Mouse (Mus musculus): ENCODE measurements around the gene Denr. TPM values are rescaled to one million over a fixed set of nuclear protein-coding genes. Genes with fewer than 3 reads are reported as not detected.

Denr gene
- polyA plus RNA-seq, 1 experiment from 2014 or later: 112 TPM

DNA sequence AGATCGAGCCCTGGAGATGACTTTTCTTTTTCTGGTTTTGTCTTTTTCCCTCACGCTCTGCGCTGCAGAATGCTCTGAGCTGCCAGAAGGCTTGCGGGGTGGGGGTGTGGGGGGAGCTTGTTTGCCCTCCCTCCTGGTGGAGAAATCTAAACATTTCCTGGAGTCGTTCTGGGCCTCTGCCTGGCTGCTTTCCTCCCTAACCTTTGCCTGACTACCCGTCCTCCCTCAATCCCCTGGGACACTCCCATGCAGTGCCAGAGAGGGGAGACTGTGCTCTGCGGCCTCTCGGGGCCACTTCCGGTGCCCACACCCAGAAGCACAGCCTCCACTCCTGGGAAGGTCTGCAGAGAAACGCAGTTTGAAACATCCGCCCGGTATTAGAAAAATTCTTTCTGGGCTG lies 27.0 kb upstream of the Denr start, which contains the start of gene Hcar1:
TSS of gene Hcar1 (minus strand) at position 93 of the 400 bp plus-strand sequence.
- Histone ChIP-seq H3K27ac (ENCODE audit: low read depth, low read length) (no peak within 1 kb of the TSS), H3K4me3 (ENCODE audit: low read length) (no peak within 1 kb of the TSS), H3K36me3 (ENCODE audit: control insufficient read depth, insufficient read depth, low read length) (no peaks in the 10 kb centered on the region), H3K4me2 (ENCODE audit: low read length) (peak within 1 kb of the TSS; percentile 7; the same call in 1 of the 2 replicates), H3K4me1 (ENCODE audit: control insufficient read depth, insufficient read depth, low read depth, low read length) (no peaks in the 10 kb centered on the region), H3K9ac (ENCODE audit: low read depth, low read length) (no peak within 1 kb of the TSS), H3K27me3 (replicated peaks; ENCODE audit: control insufficient read depth, insufficient read depth, low read length) (no peaks in the 10 kb centered on the region), H3K9me3 (ENCODE audit: control insufficient read depth, low read length) (no peaks in the 10 kb centered on the region)
- ATAC-seq: no peak
- WGBS: 68% methylated on average over 12 of the region's 12 CpGs

DNA sequence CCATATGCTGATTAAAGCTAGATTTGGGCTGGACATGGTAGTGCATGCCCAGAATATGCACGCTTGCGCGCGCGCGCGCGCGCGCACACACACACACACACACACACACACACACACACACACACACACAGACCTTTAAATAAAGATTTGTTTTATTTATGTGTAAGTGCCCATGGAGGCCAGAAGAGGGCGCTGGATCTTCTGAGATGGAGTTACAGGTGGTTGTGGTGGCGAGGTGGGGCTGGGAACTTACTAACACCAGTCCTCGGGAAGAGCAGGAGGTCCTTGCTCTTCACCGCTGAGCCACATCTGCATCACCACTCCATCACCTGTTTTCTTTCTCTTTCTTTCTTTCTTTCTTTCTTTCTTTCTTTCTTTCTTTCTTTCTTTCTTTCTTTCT lies 26.2 kb upstream of the Denr start:
- Histone ChIP-seq H3K36me3 (ENCODE audit: control insufficient read depth, insufficient read depth, low read length) (no peaks in the 10 kb centered on the region), H3K4me2 (ENCODE audit: low read length) (no peak overlapping the region), H3K9ac (ENCODE audit: low read depth, low read length) (no peak overlapping the region), H3K27ac (ENCODE audit: low read depth, low read length) (no peak overlapping the region), H3K4me3 (ENCODE audit: low read length) (no peak overlapping the region), H3K4me1 (ENCODE audit: control insufficient read depth, insufficient read depth, low read depth, low read length) (no peaks in the 10 kb centered on the region), H3K27me3 (replicated peaks; ENCODE audit: control insufficient read depth, insufficient read depth, low read length) (no peaks in the 10 kb centered on the region), H3K9me3 (ENCODE audit: control insufficient read depth, low read length) (no peaks in the 10 kb centered on the region)
- 84% methylated on average over 14 of the region's 14 CpGs for WGBS
- no peak for ATAC-seq

DNA sequence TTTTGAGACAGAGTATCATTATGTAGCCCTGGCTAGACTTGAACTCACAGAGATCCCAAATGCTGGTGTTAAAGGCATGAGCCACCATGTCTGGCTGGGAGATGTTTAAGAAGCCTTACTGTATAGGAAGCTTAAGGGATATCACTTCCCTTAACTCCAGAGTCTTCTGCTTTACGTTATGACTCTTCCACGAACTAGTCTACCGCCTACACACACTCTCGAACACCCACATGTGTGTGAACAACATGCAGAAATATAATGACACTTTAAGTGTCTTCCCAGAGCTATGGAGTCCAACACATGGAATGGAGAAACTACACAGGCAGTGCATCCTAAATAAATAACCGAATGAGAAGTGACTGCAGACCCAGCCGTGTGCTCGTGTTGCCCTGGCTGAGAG lies 23.1 kb upstream of the Denr start:
- no peak for ATAC-seq
- no peak overlapping the region for H3K27ac ChIP-seq (ENCODE audit: low read depth, low read length)
- H3K4me1 ChIP-seq (ENCODE audit: control insufficient read depth, insufficient read depth, low read depth, low read length): no peaks in the 10 kb centered on the region

DNA sequence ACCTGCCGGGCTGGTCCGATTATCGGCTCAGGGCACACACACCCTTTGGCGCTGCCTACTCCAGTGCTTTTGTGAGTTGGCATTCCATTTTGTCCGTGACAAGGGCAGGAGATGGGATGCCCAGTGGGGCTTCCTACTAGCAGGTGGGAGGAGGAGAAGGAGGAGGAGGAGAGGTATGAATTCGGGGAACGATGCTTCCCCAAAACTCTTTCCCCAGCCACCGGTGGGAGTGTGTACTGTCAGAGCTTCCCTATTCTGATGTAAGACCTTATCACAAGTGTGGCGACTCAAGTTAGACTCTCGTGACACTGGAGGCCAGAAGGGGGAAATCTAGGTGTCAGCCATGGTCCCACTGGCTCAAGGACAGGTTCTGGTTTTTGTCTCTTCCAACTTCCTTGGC lies 22.6 kb upstream of the Denr start:
- no peak overlapping the region for H3K9ac ChIP-seq (ENCODE audit: low read depth, low read length)
- no peaks in the 10 kb centered on the region for H3K9me3 ChIP-seq (ENCODE audit: control insufficient read depth, low read length)
- H3K4me2 ChIP-seq (ENCODE audit: low read length): no peak overlapping the region
- H3K36me3 ChIP-seq (ENCODE audit: control insufficient read depth, insufficient read depth, low read length): no peaks in the 10 kb centered on the region
- H3K27ac ChIP-seq (ENCODE audit: low read depth, low read length): no peak overlapping the region
- no peaks in the 10 kb centered on the region for H3K4me1 ChIP-seq (ENCODE audit: control insufficient read depth, insufficient read depth, low read depth, low read length)
- no peak overlapping the region for H3K4me3 ChIP-seq (ENCODE audit: low read length)
- no peaks in the 10 kb centered on the region for H3K27me3 ChIP-seq (replicated peaks; ENCODE audit: control insufficient read depth, insufficient read depth, low read length)
- ATAC-seq: no peak
- 82% methylated on average over 10 of the region's 10 CpGs for WGBS

More for the DNA sequence above, 23.1 kb upstream of the Denr start:
- WGBS: 84% methylated on average over 7 of the region's 7 CpGs
- H3K4me3 ChIP-seq (ENCODE audit: low read length): no peak overlapping the region
- no peak overlapping the region for H3K9ac ChIP-seq (ENCODE audit: low read depth, low read length)
- H3K9me3 ChIP-seq (ENCODE audit: control insufficient read depth, low read length): no peaks in the 10 kb centered on the region
- H3K36me3 ChIP-seq (ENCODE audit: control insufficient read depth, insufficient read depth, low read length): no peaks in the 10 kb centered on the region
- H3K27me3 ChIP-seq (replicated peaks; ENCODE audit: control insufficient read depth, insufficient read depth, low read length): no peaks in the 10 kb centered on the region
- no peak overlapping the region for H3K4me2 ChIP-seq (ENCODE audit: low read length)

DNA sequence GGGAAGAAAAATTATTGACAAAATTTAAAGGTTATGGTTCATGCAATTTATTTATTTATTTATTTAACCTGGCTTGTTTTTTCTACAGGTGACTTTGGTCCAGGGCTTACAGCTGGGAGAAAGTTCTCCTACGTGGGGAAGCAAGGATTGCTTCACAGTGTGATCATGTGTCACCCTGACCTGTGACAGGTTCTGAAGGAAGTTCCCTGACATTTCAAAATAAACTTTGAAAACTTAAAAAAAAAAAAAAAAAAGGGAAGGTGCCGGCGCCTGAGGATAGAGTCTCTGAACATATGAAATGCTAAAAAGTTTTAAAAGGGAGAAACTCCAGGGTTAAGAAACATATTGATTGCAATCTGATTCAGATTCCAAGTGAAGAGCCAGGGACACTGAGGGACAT lies 20.6 kb upstream of the Denr start:
- H3K36me3 ChIP-seq (ENCODE audit: control insufficient read depth, insufficient read depth, low read length): no peaks in the 10 kb centered on the region
- no peaks in the 10 kb centered on the region for H3K4me1 ChIP-seq (ENCODE audit: control insufficient read depth, insufficient read depth, low read depth, low read length)
- no peak overlapping the region for H3K4me2 ChIP-seq (ENCODE audit: low read length)
- no peak overlapping the region for H3K4me3 ChIP-seq (ENCODE audit: low read length)
- ATAC-seq: no peak
- no peak overlapping the region for H3K9ac ChIP-seq (ENCODE audit: low read depth, low read length)
- no peaks in the 10 kb centered on the region for H3K9me3 ChIP-seq (ENCODE audit: control insufficient read depth, low read length)
- no peaks in the 10 kb centered on the region for H3K27me3 ChIP-seq (replicated peaks; ENCODE audit: control insufficient read depth, insufficient read depth, low read length)
- H3K27ac ChIP-seq (ENCODE audit: low read depth, low read length): no peak overlapping the region
- 85% methylated on average over 3 of the region's 3 CpGs for WGBS

DNA sequence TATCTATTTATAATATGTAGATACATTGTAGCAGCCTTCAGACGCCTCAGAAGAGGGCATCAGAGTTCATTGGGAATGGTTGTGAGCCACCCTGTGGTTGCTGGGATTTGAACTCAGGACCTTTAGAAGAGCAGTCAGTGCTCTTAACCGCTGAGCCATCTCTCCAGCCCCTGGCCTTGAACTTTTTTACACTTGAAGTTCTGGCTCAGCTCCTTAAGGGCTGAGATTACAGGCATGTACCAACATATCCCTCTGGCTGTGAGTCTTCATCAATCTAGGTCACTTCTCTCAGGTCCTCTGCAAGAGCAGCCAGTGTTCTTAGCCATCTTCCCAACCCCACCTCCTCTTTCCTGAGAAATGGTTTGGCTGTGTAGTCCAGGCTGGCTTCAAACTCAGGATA lies 16.7 kb upstream of the Denr start:
- no peak overlapping the region for H3K4me3 ChIP-seq (ENCODE audit: low read length)
- no peaks in the 10 kb centered on the region for H3K9me3 ChIP-seq (ENCODE audit: control insufficient read depth, low read length)
- H3K4me1 ChIP-seq (ENCODE audit: control insufficient read depth, insufficient read depth, low read depth, low read length): no peaks in the 10 kb centered on the region
- H3K27me3 ChIP-seq (replicated peaks; ENCODE audit: control insufficient read depth, insufficient read depth, low read length): no peaks in the 10 kb centered on the region
- H3K9ac ChIP-seq (ENCODE audit: low read depth, low read length): no peak overlapping the region
- H3K36me3 ChIP-seq (ENCODE audit: control insufficient read depth, insufficient read depth, low read length): no peaks in the 10 kb centered on the region
- H3K27ac ChIP-seq (ENCODE audit: low read depth, low read length): no peak overlapping the region
- no peak for ATAC-seq
- no peak overlapping the region for H3K4me2 ChIP-seq (ENCODE audit: low read length)
- WGBS: 75% methylated on average over 2 of the region's 2 CpGs

DNA sequence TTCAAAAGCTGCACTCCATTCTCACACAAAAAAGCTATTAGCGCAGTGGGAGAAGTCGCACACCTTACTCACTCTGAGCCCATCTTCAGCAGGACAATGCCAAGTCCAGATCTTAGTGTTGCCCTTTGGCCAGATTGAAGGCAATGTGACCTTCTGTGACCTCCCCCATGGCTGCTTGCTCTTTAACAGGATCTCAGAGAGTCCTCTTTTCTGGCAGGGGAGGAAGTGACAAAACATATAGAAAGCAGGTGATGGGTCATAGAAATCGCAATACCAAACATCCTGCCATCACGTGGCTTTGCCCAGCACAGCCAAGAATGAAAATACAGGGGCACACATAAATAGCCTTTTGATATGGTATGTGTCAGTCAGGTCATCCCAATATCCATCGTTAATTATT lies 16.0 kb upstream of the Denr start:
- Histone ChIP-seq H3K9ac (ENCODE audit: low read depth, low read length) (no peak overlapping the region), H3K9me3 (ENCODE audit: control insufficient read depth, low read length) (no peaks in the 10 kb centered on the region), H3K4me3 (ENCODE audit: low read length) (no peak overlapping the region), H3K4me1 (ENCODE audit: control insufficient read depth, insufficient read depth, low read depth, low read length) (no peaks in the 10 kb centered on the region), H3K27me3 (replicated peaks; ENCODE audit: control insufficient read depth, insufficient read depth, low read length) (no peaks in the 10 kb centered on the region), H3K4me2 (ENCODE audit: low read length) (no peak overlapping the region), H3K27ac (ENCODE audit: low read depth, low read length) (no peak overlapping the region), H3K36me3 (ENCODE audit: control insufficient read depth, insufficient read depth, low read length) (no peaks in the 10 kb centered on the region)
- no peak for ATAC-seq
- WGBS: 79% methylated on average over 5 of the region's 5 CpGs

DNA sequence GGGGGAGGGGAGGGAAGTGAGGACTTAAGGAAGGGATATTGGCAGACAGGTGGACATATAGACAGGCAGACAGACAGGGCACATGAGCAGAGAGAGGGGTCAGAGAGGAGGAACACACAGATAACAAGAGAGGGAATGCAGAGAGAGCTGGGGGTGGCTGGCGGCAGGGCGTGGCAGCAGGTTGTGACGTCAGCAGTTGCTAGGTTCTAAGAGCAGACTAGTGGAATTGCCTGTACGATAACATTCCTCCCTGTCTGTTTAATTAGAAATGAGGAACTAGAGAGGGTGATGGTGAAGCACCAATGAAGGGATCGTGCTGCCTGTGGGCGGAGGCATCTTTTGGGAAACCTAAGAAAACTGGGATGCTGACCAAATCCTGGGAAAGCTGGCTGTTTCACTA lies 15.3 kb upstream of the Denr start:
- no peaks in the 10 kb centered on the region for H3K27me3 ChIP-seq (replicated peaks; ENCODE audit: control insufficient read depth, insufficient read depth, low read length)
- H3K36me3 ChIP-seq (ENCODE audit: control insufficient read depth, insufficient read depth, low read length): no peaks in the 10 kb centered on the region
- no peak for ATAC-seq
- WGBS: 50% methylated on average over 6 of the region's 6 CpGs
- no peaks in the 10 kb centered on the region for H3K9me3 ChIP-seq (ENCODE audit: control insufficient read depth, low read length)
- H3K27ac ChIP-seq (ENCODE audit: low read depth, low read length): no peak overlapping the region
- H3K4me1 ChIP-seq (ENCODE audit: control insufficient read depth, insufficient read depth, low read depth, low read length): no peaks in the 10 kb centered on the region
- H3K4me2 ChIP-seq (ENCODE audit: low read length): peak overlapping the region; percentile 21; the same call in 1 of the 2 replicates
- H3K4me3 ChIP-seq (ENCODE audit: low read length): no peak overlapping the region
- H3K9ac ChIP-seq (ENCODE audit: low read depth, low read length): no peak overlapping the region

DNA sequence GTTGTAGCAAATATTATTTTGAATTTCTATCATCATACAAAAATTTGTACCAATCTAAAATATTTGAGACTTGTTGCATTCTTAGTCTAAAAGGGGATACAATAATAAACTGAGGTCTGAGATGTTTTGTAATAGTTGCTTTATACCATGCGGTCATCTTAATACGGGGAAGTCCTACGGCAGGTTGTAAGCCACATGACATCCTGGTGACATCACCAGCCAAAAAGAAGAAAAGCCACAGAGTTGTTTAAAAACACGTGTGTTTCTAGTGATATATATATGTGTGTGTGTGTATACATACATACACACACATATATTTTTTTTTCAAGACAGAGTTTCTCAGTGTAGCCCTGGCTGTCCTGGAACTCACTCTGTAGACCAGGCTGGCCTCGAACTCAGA lies 13.5 kb upstream of the Denr start:
- no peak overlapping the region for H3K9ac ChIP-seq (ENCODE audit: low read depth, low read length)
- no peaks in the 10 kb centered on the region for H3K27me3 ChIP-seq (replicated peaks; ENCODE audit: control insufficient read depth, insufficient read depth, low read length)
- WGBS: 93% methylated on average over 5 of the region's 5 CpGs
- H3K36me3 ChIP-seq (ENCODE audit: control insufficient read depth, insufficient read depth, low read length): no peaks in the 10 kb centered on the region
- ATAC-seq: no peak
- no peaks in the 10 kb centered on the region for H3K4me1 ChIP-seq (ENCODE audit: control insufficient read depth, insufficient read depth, low read depth, low read length)
- H3K9me3 ChIP-seq (ENCODE audit: control insufficient read depth, low read length): no peaks in the 10 kb centered on the region
- H3K4me2 ChIP-seq (ENCODE audit: low read length): no peak overlapping the region
- H3K27ac ChIP-seq (ENCODE audit: low read depth, low read length): no peak overlapping the region
- H3K4me3 ChIP-seq (ENCODE audit: low read length): no peak overlapping the region

DNA sequence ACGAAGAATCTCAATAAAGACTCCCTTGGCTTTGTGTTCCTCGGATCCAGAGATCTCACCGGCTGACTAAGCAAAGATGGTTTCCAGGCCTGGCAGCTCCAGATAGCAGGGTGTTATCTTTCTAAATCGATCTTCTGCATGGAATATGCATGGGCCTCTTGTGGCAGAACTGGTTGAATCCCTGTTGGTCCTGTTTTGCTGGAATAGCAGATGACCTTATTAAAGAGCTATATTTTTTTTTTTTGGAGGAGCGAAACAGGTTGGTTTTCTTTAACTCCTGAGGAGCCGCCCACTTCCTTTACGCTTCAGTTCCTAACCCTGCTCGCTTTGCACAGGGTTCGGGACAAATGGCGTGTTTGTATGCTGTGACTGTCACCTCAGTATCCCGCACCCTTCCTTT lies 10.6 kb upstream of the Denr start:
- H3K9me3 ChIP-seq (ENCODE audit: control insufficient read depth, low read length): no peaks in the 10 kb centered on the region
- H3K4me2 ChIP-seq (ENCODE audit: low read length): no peak overlapping the region
- no peak overlapping the region for H3K9ac ChIP-seq (ENCODE audit: low read depth, low read length)
- no peak overlapping the region for H3K27ac ChIP-seq (ENCODE audit: low read depth, low read length)
- WGBS: 87% methylated on average over 11 of the region's 11 CpGs
- H3K4me1 ChIP-seq (ENCODE audit: control insufficient read depth, insufficient read depth, low read depth, low read length): no peaks in the 10 kb centered on the region
- H3K27me3 ChIP-seq (replicated peaks; ENCODE audit: control insufficient read depth, insufficient read depth, low read length): no peaks in the 10 kb centered on the region
- ATAC-seq: no peak
- no peaks in the 10 kb centered on the region for H3K36me3 ChIP-seq (ENCODE audit: control insufficient read depth, insufficient read depth, low read length)
- no peak overlapping the region for H3K4me3 ChIP-seq (ENCODE audit: low read length)
